Mouse (Mus musculus) neural tube, postnatal 0 days (tissue): ENCODE results near the gene Hps5. TPM values are rescaled to one million over a fixed set of nuclear protein-coding genes. Genes with fewer than 3 reads are reported as not detected.

Experiments used
- polyA plus RNA-seq: library from polyadenylated mRNA; unstranded; fragments of >200 nt; fragmentation: Nextera tagmentation; extraction: Ambion mirVana; gene quantifications from 2 replicates; pipeline ENCODE4 v1.2.1, GENCODE M21; 2015

The Hps5 gene
- 8.0 and 10.0 TPM in 2 replicates for polyA plus RNA-seq

DNA sequence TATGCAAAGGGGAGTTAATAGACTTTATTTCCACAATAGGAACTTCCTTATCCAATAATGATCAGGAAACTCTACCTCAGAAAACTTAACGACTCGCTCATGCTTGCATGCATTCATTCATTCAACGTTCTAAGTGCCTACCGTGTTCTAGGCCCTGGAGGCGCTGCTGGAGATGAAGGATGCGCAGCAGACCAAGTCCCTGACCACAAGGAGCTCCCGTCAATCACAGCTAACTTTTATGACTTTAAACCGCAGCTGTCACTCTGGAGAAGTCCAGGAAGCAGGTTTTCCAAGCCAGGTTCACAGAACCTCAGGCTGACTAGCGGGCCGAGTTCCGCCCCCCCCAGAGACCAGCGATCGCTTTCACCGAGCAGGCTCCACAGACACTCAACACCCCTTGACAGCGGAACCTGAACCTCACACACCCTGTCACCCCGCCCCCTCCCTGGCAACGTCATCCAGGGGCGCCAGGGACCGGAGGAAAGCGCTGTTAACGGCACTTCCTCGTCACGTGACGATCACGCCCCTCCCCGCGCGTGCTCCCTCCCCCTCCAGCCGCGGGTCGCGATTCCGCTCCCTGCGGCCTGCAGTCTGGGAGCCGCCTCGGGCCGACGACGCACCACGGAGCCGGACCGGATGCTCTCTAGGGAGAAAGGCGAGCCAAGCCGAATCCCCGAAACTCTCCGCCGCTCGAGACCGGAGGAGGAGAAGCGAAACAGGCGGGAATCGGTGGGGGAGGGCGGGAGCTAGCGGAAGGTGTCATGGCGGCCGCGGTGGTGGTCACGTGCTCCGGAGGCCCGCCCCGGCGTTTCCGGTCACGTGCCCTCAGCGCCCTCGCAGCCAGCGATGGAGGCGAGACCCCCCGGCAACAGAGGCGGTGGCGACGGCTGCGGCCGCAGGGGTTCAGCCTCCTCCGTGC is at the start of gene Hps5, which contains the start of gene Gtf2h1:
Gene Hps5 (minus strand): TSS at position 778 of the 919 bp plus-strand sequence.
Gene Gtf2h1 (plus strand): TSS at position 817 of the 919 bp plus-strand sequence.

DNA sequence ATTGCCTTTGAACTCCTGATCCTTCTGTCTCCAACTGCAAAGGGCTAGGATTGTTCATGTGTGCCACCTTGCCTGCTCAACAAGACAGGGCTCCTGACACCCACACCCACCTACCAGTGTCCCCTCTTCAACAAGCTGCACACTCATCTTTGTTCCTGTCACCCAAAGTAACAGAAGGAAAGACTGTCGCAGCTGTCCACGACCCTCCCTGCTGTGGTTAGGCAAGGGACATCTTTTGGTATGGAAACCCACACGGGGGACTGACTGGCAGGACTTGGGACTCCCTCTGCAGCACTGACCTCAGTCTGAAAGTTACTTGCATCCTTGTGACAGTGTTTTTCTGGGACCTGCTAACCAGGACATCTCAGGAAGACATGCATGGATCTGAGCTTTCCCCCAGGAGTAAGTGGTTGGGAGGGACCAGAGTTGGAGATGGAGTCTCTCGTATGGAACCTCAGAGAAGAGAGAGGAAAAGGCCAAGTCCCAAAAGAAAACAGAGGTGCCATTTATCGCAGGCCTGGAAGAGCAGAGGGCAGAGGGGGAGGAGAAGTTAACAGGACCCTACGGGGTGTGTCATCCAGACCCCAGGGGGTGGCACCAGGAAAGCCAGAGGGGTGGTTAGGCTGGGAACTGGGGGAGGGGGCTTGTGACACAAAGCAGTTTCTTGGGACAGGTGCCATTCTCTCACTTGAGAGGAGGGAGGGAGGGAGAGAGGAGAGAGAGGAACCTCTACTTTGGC is 45.1 kb upstream of the Hps5 start, which contains the start of gene Ldha:
Gene Ldha (plus strand): TSS at position 689 of the 739 bp plus-strand sequence.

DNA sequence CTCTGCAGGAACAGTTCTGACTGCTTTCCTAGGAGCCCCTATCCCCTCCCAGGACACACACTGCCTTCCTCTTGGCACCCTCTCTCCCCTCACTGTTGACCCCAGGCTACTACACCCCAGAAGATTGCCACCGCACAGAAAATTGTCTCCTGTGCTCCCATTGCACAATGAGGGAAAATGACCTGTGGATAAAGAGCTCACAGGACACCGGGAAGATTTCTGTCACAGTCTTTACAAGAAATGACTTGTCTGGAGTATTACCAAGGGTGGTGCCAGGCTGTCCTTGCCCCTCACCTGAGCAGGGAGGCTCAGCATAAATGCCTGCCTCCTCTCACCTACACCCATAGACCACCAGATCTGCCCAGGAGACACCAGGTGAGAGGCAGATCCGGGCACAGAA is 44.4 kb downstream of the Hps5 start, which contains the start of gene Saa2:
Gene Saa2 (plus strand): TSS at position 301 of the 400 bp plus-strand sequence.

DNA sequence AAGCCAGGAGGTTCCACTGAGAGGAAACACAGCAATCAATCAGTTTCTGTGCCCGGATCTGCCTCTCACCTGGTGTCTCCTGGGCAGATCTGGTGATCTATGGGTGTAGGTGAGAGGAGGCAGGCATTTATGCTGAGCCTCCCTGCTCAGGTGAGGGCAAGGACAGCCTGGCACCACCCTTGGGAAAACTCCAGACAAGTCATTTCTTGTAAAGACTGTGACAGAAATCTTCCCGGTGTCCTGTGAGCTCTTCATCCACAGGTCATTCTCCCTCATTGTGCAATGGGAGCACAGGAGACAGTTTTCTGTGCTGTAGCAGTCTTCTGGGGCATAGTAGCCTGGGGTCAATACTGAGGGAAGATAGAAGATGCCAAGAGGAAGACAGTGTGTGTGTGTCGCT is 53.0 kb downstream of the Hps5 start, which contains the start of gene Saa1:
Gene Saa1 (minus strand): TSS at position 101 of the 400 bp plus-strand sequence.

DNA sequence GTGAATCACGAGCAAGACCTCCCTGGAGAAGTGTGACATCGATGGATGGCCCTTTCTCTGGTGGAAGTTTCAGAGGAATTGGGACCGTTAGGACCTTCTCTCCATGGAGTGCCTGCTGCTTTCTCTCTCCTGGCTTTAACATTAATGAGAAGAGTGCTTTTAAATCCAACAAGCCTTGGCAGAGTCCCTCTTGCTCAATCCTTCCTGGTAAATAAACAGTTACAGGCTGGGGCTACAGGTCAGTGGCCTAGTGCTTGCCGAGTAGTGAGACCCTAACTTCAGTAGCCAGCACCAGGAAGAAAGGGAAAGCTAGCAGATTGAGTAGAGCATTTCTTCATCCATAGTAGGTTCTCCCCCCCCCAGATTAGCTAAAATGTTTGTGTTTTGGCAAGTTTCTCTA is 63.4 kb downstream of the Hps5 start, which contains the start of gene Saa4:
Gene Saa4 (minus strand): TSS at position 146 of the 400 bp plus-strand sequence.

DNA sequence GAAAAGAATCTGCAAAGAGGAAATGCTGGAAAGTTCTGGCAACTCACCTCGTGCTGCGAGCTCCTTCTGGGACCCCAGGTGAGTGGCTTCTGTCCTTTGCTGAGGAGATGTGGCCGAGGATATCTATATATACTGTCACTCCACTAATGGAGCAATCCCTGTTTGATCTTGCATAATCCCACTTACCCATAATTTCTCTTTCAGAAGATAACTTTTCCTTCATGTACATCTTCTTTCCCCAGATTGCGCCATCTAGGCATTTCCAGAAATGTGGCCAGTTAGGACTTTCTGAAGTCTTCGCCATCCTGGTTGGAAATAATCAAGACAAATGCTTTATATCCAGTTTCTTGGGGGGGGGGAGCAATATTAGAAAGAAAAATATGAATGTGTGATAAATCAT is 80.3 kb downstream of the Hps5 start, which contains the start of gene Saa3:
Gene Saa3 (minus strand): TSS at position 101 of the 400 bp plus-strand sequence.

Other genes with a start within 250 kb of the Hps5 start
- gene Sergef, start 156.3 kb downstream of the Hps5 start, polyA plus RNA-seq: 40.3 and 44.9 TPM in 2 replicates
- gene Tph1, start 123.5 kb downstream of the Hps5 start, polyA plus RNA-seq: 0.08 and 0.15 TPM in 2 replicates
- gene Saal1, start 85.4 kb downstream of the Hps5 start, polyA plus RNA-seq: 10.5 and 10.6 TPM in 2 replicates
- 2.9 and 3.4 TPM in 2 replicates for gene Saa3, start 80.4 kb downstream of the Hps5 start, polyA plus RNA-seq
- not detected in 2 replicates for gene Saa4, start 63.5 kb downstream of the Hps5 start, polyA plus RNA-seq
- 0.28 TPM in 1 of 2 replicates, not detected in the other for gene Saa1, start 53.1 kb downstream of the Hps5 start, polyA plus RNA-seq
- gene Saa2, start 44.3 kb downstream of the Hps5 start, polyA plus RNA-seq: not detected in 2 replicates
- 32.9 and 34.2 TPM in 2 replicates for gene Gtf2h1, start within 50 bp of the Hps5 start, polyA plus RNA-seq
- gene Ldha, start 45.4 kb upstream of the Hps5 start, polyA plus RNA-seq: 656 and 673 TPM in 2 replicates
- gene Ldhc, start 65.1 kb upstream of the Hps5 start, polyA plus RNA-seq: not detected in 2 replicates
- gene Tsg101, start 123.9 kb upstream of the Hps5 start, polyA plus RNA-seq: 242 and 250 TPM in 2 replicates
- gene Uevld, start 162.5 kb upstream of the Hps5 start, polyA plus RNA-seq: 3.9 and 4.4 TPM in 2 replicates
- not detected in 2 replicates for gene Gm9999, start 187.5 kb upstream of the Hps5 start, polyA plus RNA-seq
- gene Spty2d1, start 212.3 kb upstream of the Hps5 start, polyA plus RNA-seq: 5.4 and 6.3 TPM in 2 replicates